Mouse (Mus musculus) liver, adult 2 months (tissue): ENCODE measurements around the gene Prph.

Source experiments
- CTCF ChIP-seq: fragments of 200-500 bp; IDR thresholded peaks from 2 replicates; pipeline ENCODE4 v1.5.1; 2011; ENCODE audit warnings: low read depth, low read length, control low read depth
- POLR2A ChIP-seq: fragments of 200-500 bp; IDR thresholded peaks from 2 replicates; pipeline ENCODE4 v1.6.1; 2011; ENCODE audit warnings: low read length, control low read depth; ENCODE audit not compliant: insufficient read depth; ENCODE audit errors: extremely low read depth

- TF ChIP-seq CTCF (no peak), POLR2A (no peak)
These were observed 37.6 kb upstream of the Prph start for GRCm38 (mm10) chr15:99017355-99017761.
